Mouse (Mus musculus): ENCODE measurements around the gene Mbtps2.

GRCm38 (mm10) chrX:157490769-157491144, 107.8 kb downstream of the Mbtps2 start:
- TF ChIP-seq POLR2A (IDR thresholded peaks at IDR 0.05; ENCODE audit: insufficient read depth, low read length) (no peak), CTCF (IDR thresholded peaks at IDR 0.05; ENCODE audit: low read depth, low read length) (no peak)

Measured in ES-Bruce4 (cell line).